Mouse (Mus musculus) mesoderm, embryonic 11.5 days (tissue): ENCODE measurements around the gene Isx.

Experiments used
- DNase-seq: peaks from one replicate; pipeline ENCODE4 v3.0.0-alpha.2; 2012; ENCODE audit warnings: low read depth, low spot score

Isx gene

GRCm38 (mm10) chr8:74899796-74900195 is 26.8 kb downstream of the Isx start:
- DNase-seq: no peak

GRCm38 (mm10) chr8:74901765-74902164 is 28.8 kb downstream of the Isx start:
- DNase-seq: no peak

GRCm38 (mm10) chr8:74903054-74903842 is 30.3 kb downstream of the Isx start:
- DNase-seq: no peak

- DNase-seq: no peak
Measured at GRCm38 (mm10) chr8:74906333-74906732, 33.4 kb downstream of the Isx start.

- DNase-seq: no peak
Measured at GRCm38 (mm10) chr8:74910708-74911107, 37.7 kb downstream of the Isx start.

- no peak for DNase-seq
Measured at GRCm38 (mm10) chr8:74920691-74921421, 47.9 kb downstream of the Isx start.

GRCm38 (mm10) chr8:74921882-74922518 is 49.0 kb downstream of the Isx start:
- DNase-seq: no peak

GRCm38 (mm10) chr8:74927940-74928339 is 55.0 kb downstream of the Isx start:
- no peak for DNase-seq

GRCm38 (mm10) chr8:74930731-74931130 is 57.8 kb downstream of the Isx start:
- DNase-seq: peak; percentile 85

- peak; percentile 73 for DNase-seq
Measured at GRCm38 (mm10) chr8:74935308-74935707, 62.3 kb downstream of the Isx start.

- no peak for DNase-seq
Measured at GRCm38 (mm10) chr8:74936656-74937055, 63.7 kb downstream of the Isx start.

- DNase-seq: no peak
Measured at GRCm38 (mm10) chr8:74942056-74942455, 69.1 kb downstream of the Isx start.
